Mouse (Mus musculus): ENCODE measurements around the gene Hdac4.

Hdac4 gene

GRCm38 (mm10) chr1:91921702-91922101 lies 273.8 kb downstream of the Hdac4 start:
- DNase-seq (ENCODE audit: low spot score in 2 of 2): no peak

- DNase-seq (ENCODE audit: low spot score in 2 of 2): no peak
These were observed 274.2 kb downstream of the Hdac4 start for GRCm38 (mm10) chr1:91921279-91921678.

- DNase-seq (ENCODE audit: low spot score in 2 of 2): no peak
These were observed 275.4 kb downstream of the Hdac4 start for GRCm38 (mm10) chr1:91920038-91920589.

GRCm38 (mm10) chr1:91918257-91918800 lies 277.2 kb downstream of the Hdac4 start:
- DNase-seq (ENCODE audit: low spot score in 2 of 2): no peak

- no peak for DNase-seq (ENCODE audit: low spot score in 2 of 2)
These were observed 277.9 kb downstream of the Hdac4 start for GRCm38 (mm10) chr1:91917596-91917995.

GRCm38 (mm10) chr1:91915961-91916360 lies 279.5 kb downstream of the Hdac4 start:
- DNase-seq (ENCODE audit: low spot score in 2 of 2): no peak

- DNase-seq (ENCODE audit: low spot score in 2 of 2): no peak
These were observed 280.9 kb downstream of the Hdac4 start for GRCm38 (mm10) chr1:91914648-91915047.

GRCm38 (mm10) chr1:91913850-91914249 lies 281.6 kb downstream of the Hdac4 start:
- peak in 1 of 2 experiments; percentile 36 for DNase-seq (ENCODE audit: low spot score in 2 of 2)

- DNase-seq (ENCODE audit: low spot score in 2 of 2): no peak
These were observed 283.0 kb downstream of the Hdac4 start for GRCm38 (mm10) chr1:91912227-91913119.

- DNase-seq (ENCODE audit: low spot score in 2 of 2): no peak
These were observed 290.2 kb downstream of the Hdac4 start for GRCm38 (mm10) chr1:91905268-91905667.

GRCm38 (mm10) chr1:91903241-91903981 lies 292.1 kb downstream of the Hdac4 start:
- no peak for DNase-seq (ENCODE audit: low spot score in 2 of 2)

- no peak for DNase-seq (ENCODE audit: low spot score in 2 of 2)
These were observed 298.4 kb downstream of the Hdac4 start for GRCm38 (mm10) chr1:91897078-91897477.

- no peak for DNase-seq (ENCODE audit: low spot score in 2 of 2)
These were observed 301.2 kb downstream of the Hdac4 start for GRCm38 (mm10) chr1:91894286-91894685.

GRCm38 (mm10) chr1:91893598-91893997 lies 301.9 kb downstream of the Hdac4 start:
- no peak for DNase-seq (ENCODE audit: low spot score in 2 of 2)

GRCm38 (mm10) chr1:91883115-91883514 lies 312.4 kb downstream of the Hdac4 start:
- DNase-seq (ENCODE audit: low spot score in 2 of 2): no peak

- no peak for DNase-seq (ENCODE audit: low spot score in 2 of 2)
These were observed 314.6 kb downstream of the Hdac4 start for GRCm38 (mm10) chr1:91880899-91881298.

GRCm38 (mm10) chr1:91880156-91880555 lies 315.3 kb downstream of the Hdac4 start:
- no peak for DNase-seq (ENCODE audit: low spot score in 2 of 2)
